Mouse (Mus musculus): ENCODE data around the gene Wdr60. TPM values are rescaled to one million over a fixed set of nuclear protein-coding genes. Genes with fewer than 3 reads are reported as not detected.

Wdr60 gene
- polyA plus RNA-seq, 1 experiment = 5.9 TPM

DNA sequence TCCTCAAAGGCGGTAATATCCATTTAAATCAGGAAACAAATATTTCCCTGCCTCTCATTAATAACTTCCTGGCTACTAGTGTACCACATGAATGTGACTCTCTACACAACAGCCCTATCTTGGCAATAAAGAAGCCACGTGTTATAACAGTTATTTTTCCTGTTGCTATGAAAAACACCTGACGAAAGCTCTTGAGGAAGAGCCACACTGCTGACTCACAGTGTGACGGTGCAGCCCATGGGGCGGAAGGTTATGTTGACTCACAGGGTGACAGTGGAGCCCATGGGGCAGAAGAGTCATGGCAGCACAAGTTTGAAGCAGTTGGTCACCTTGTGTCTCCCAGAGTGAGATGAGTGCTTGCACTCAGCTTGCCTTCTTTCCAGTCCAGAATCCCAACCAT is 6.6 kb upstream of the Wdr60 start:
- Histone ChIP-seq H3K36me3 (ENCODE audit: control insufficient read depth, insufficient read depth, low read length) (no peaks in the 10 kb centered on the region), H3K27me3 (replicated peaks; ENCODE audit: control insufficient read depth, insufficient read depth, low read length) (no peaks in the 10 kb centered on the region; the same call in 1 of the 2 replicates), H3K4me3 (ENCODE audit: insufficient read depth, low read depth, low read length) (no peak overlapping the region), H3K4me1 (ENCODE audit: control insufficient read depth, insufficient read depth, low read length) (no peaks in the 10 kb centered on the region), H3K27ac (ENCODE audit: insufficient read depth, low read depth, low read length) (no peak overlapping the region)
- TF ChIP-seq POLR2A (IDR thresholded peaks at IDR 0.05; ENCODE audit: low read depth, low read length) (no peak), CTCF (conservative IDR thresholded peaks at IDR 0.05; ENCODE audit: insufficient read depth, insufficient read length, low read depth, low read length) (no peak)
- DNase-seq = no peak
- 58% methylated on average over 5 of the region's 5 CpGs for WGBS

DNA sequence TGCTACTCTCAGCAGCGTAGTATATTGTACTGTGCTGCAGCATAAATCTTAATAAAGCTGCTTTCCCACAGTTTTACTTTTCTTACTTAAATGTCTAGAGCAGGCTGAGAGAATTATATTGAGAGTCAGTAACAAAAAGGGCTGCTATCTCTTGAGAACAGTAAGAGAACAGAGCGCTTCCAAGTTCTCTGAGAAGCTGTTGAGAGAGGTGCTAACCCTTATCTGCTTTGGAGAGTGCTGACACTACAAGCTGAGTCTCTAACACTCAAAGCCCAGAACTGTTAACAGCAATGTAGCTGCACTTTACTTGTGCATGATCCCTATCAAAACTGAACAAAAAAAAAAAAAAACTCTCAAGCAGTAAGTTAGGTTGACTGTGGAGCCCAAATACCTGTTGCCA is 2.5 kb upstream of the Wdr60 start:
- TF ChIP-seq CTCF (conservative IDR thresholded peaks at IDR 0.05; ENCODE audit: insufficient read depth, insufficient read length, low read depth, low read length) (no peak), POLR2A (IDR thresholded peaks at IDR 0.05; ENCODE audit: low read depth, low read length) (no peak)
- Histone ChIP-seq H3K36me3 (ENCODE audit: control insufficient read depth, insufficient read depth, low read length) (no peaks in the 10 kb centered on the region), H3K4me3 (ENCODE audit: insufficient read depth, low read depth, low read length) (no peak overlapping the region), H3K27ac (ENCODE audit: insufficient read depth, low read depth, low read length) (no peak overlapping the region), H3K27me3 (replicated peaks; ENCODE audit: control insufficient read depth, insufficient read depth, low read length) (no peaks in the 10 kb centered on the region; the same call in 1 of the 2 replicates), H3K4me1 (ENCODE audit: control insufficient read depth, insufficient read depth, low read length) (no peaks in the 10 kb centered on the region)
- 85% methylated on average over 2 of the region's 2 CpGs for WGBS
- DNase-seq = no peak

- no peak overlapping the region for H3K4me3 ChIP-seq (ENCODE audit: insufficient read depth, low read depth, low read length)
- H3K27ac ChIP-seq (ENCODE audit: insufficient read depth, low read depth, low read length) = no peak overlapping the region
- H3K36me3 ChIP-seq (ENCODE audit: control insufficient read depth, insufficient read depth, low read length) = no peaks in the 10 kb centered on the region
- H3K27me3 ChIP-seq (replicated peaks; ENCODE audit: control insufficient read depth, insufficient read depth, low read length) = no peaks in the 10 kb centered on the region; the same call in 1 of the 2 replicates
- no peaks in the 10 kb centered on the region for H3K4me1 ChIP-seq (ENCODE audit: control insufficient read depth, insufficient read depth, low read length)
- WGBS = 89% methylated on average over 2 of the region's 2 CpGs
- DNase-seq = no peak
- TF ChIP-seq CTCF (conservative IDR thresholded peaks at IDR 0.05; ENCODE audit: insufficient read depth, insufficient read length, low read depth, low read length) (no peak), POLR2A (IDR thresholded peaks at IDR 0.05; ENCODE audit: low read depth, low read length) (no peak)
These were observed 1.9 kb upstream of the Wdr60 start for GRCm38 (mm10) chr12:116264756-116265155.

GRCm38 (mm10) chr12:116258321-116258720 is 4.5 kb downstream of the Wdr60 start:
- 90% methylated on average over 2 of the region's 2 CpGs for WGBS
- no peak overlapping the region for H3K4me3 ChIP-seq (ENCODE audit: insufficient read depth, low read depth, low read length)
- no peaks in the 10 kb centered on the region for H3K4me1 ChIP-seq (ENCODE audit: control insufficient read depth, insufficient read depth, low read length)
- no peak for DNase-seq
- no peaks in the 10 kb centered on the region for H3K27me3 ChIP-seq (replicated peaks; ENCODE audit: control insufficient read depth, insufficient read depth, low read length)
- no peak for TF ChIP-seq CTCF (conservative IDR thresholded peaks at IDR 0.05; ENCODE audit: insufficient read depth, insufficient read length, low read depth, low read length)
- no peak overlapping the region for H3K27ac ChIP-seq (ENCODE audit: insufficient read depth, low read depth, low read length)
- H3K36me3 ChIP-seq (ENCODE audit: control insufficient read depth, insufficient read depth, low read length) = no peaks in the 10 kb centered on the region

DNA sequence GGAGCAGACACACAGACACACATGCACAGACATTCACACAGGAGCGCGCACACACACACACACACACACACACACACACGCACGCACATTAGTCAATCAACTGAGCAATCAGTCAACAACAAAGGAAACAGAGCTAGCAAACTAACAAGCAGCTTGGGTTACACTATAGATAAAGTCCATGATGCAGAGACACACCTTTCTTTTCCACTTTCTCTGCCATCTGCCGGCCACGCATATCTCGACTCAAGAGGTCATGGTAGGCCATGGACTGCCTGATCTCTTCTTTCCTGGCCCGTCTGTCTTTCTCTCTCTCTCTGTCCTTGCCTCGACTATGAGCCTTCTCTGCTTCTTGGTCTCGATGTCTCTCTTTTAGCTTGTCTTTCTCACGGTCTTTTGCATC is 7.2 kb downstream of the Wdr60 start:
- Histone ChIP-seq H3K4me1 (ENCODE audit: control insufficient read depth, insufficient read depth, low read length) (no peaks in the 10 kb centered on the region), H3K4me3 (ENCODE audit: insufficient read depth, low read depth, low read length) (no peak overlapping the region), H3K27me3 (replicated peaks; ENCODE audit: control insufficient read depth, insufficient read depth, low read length) (no peaks in the 10 kb centered on the region), H3K36me3 (ENCODE audit: control insufficient read depth, insufficient read depth, low read length) (no peaks in the 10 kb centered on the region), H3K27ac (ENCODE audit: insufficient read depth, low read depth, low read length) (no peak overlapping the region)
- TF ChIP-seq CTCF (conservative IDR thresholded peaks at IDR 0.05; ENCODE audit: insufficient read depth, insufficient read length, low read depth, low read length) = no peak
- no peak for TF ChIP-seq POLR2A (IDR thresholded peaks at IDR 0.05; ENCODE audit: low read depth, low read length)
- WGBS = 84% methylated on average over 11 of the region's 11 CpGs
- no peak for DNase-seq

GRCm38 (mm10) chr12:116254652-116255051 is 8.2 kb downstream of the Wdr60 start:
- no peaks in the 10 kb centered on the region for H3K4me1 ChIP-seq (ENCODE audit: control insufficient read depth, insufficient read depth, low read length)
- no peak overlapping the region for H3K27ac ChIP-seq (ENCODE audit: insufficient read depth, low read depth, low read length)
- no peaks in the 10 kb centered on the region for H3K36me3 ChIP-seq (ENCODE audit: control insufficient read depth, insufficient read depth, low read length)
- 58% methylated on average over 8 of the region's 8 CpGs for WGBS
- no peaks in the 10 kb centered on the region for H3K27me3 ChIP-seq (replicated peaks; ENCODE audit: control insufficient read depth, insufficient read depth, low read length)
- TF ChIP-seq CTCF (conservative IDR thresholded peaks at IDR 0.05; ENCODE audit: insufficient read depth, insufficient read length, low read depth, low read length) = no peak
- no peak for TF ChIP-seq POLR2A (IDR thresholded peaks at IDR 0.05; ENCODE audit: low read depth, low read length)
- DNase-seq = no peak
- H3K4me3 ChIP-seq (ENCODE audit: insufficient read depth, low read depth, low read length) = no peak overlapping the region

DNA sequence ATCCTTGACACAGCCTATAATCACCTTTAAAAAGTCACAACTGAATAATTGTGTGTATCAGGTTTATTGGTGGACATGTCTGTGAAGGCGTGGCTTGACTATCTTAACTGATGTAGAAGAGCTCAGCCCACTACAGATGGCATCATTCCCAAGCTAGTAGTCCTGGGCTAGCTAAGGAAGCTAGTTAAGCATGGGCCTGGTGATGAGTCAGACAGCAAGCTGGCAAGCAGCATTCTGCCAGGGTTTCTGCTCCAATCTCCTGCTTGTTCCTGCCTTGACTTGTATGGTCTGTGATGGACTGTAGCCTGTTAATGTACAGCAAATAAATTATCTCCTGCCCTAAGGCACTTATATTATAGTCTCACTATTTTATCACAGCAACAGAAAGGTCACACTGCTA is 18.2 kb downstream of the Wdr60 start:
- 81% methylated on average over 1 of the region's 1 CpGs for WGBS
- no peak for DNase-seq
- Histone ChIP-seq H3K27ac (ENCODE audit: insufficient read depth, low read depth, low read length) (no peak overlapping the region), H3K4me1 (ENCODE audit: control insufficient read depth, insufficient read depth, low read length) (no peaks in the 10 kb centered on the region), H3K36me3 (ENCODE audit: control insufficient read depth, insufficient read depth, low read length) (peaks cover 3% of the 10 kb centered on the region; the same call in 1 of the 2 replicates), H3K27me3 (replicated peaks; ENCODE audit: control insufficient read depth, insufficient read depth, low read length) (no peaks in the 10 kb centered on the region), H3K4me3 (ENCODE audit: insufficient read depth, low read depth, low read length) (no peak overlapping the region)
- no peak for TF ChIP-seq CTCF (conservative IDR thresholded peaks at IDR 0.05; ENCODE audit: insufficient read depth, insufficient read length, low read depth, low read length)

DNA sequence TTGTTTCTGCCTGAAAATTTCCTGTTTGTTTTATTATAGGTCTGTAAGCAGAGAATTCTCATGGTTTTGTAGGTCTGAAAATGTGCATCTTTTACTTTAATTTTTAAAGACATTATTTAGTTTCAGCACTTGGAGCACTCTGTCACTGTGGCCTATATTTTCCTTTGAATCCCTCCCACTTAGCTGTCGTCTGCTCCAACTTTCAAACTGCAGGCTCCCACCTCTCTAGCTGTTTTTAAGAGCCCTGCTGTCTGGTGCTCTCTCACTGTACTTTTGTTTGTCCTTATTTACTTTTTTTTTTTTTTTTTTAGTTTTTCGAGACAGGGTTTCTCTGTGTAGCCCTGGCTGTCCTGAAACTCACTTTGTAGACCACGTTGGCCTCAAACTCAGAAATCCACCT is 24.0 kb downstream of the Wdr60 start:
- no peaks in the 10 kb centered on the region for H3K4me1 ChIP-seq (ENCODE audit: control insufficient read depth, insufficient read depth, low read length)

More for the DNA sequence above, 24.0 kb downstream of the Wdr60 start:
- H3K27ac ChIP-seq (ENCODE audit: insufficient read depth, low read depth, low read length) = no peak overlapping the region
- DNase-seq = no peak
- no peaks in the 10 kb centered on the region for H3K27me3 ChIP-seq (replicated peaks; ENCODE audit: control insufficient read depth, insufficient read depth, low read length)
- H3K36me3 ChIP-seq (ENCODE audit: control insufficient read depth, insufficient read depth, low read length) = 0 out of 2 replicates have a peak, but pooled peaks cover 1% of the 10 kb centered on the region
- TF ChIP-seq POLR2A (IDR thresholded peaks at IDR 0.05; ENCODE audit: low read depth, low read length) = no peak
- TF ChIP-seq CTCF (conservative IDR thresholded peaks at IDR 0.05; ENCODE audit: insufficient read depth, insufficient read length, low read depth, low read length) = no peak
- H3K4me3 ChIP-seq (ENCODE audit: insufficient read depth, low read depth, low read length) = no peak overlapping the region
- 83% methylated on average over 3 of the region's 3 CpGs for WGBS
